Mouse (Mus musculus) bone marrow, adult 2 months (tissue): Measurements from ENCODE around the gene Tgfbrap1.

ENCODE experiments used
- CTCF ChIP-seq: fragments of 200-500 bp; IDR thresholded peaks from 2 replicates; pipeline ENCODE4 v1.5.1; 2011; ENCODE audit warnings: low read length, control low read depth; ENCODE audit not compliant: control insufficient read depth, insufficient read depth
- POLR2A ChIP-seq: fragments of 200-500 bp; IDR thresholded peaks from 2 replicates; pipeline ENCODE4 v1.6.1; 2011; ENCODE audit warnings: low read depth, mild to moderate bottlenecking, control low read depth, low read length, borderline replicate concordance; ENCODE audit not compliant: control insufficient read depth

DNA sequence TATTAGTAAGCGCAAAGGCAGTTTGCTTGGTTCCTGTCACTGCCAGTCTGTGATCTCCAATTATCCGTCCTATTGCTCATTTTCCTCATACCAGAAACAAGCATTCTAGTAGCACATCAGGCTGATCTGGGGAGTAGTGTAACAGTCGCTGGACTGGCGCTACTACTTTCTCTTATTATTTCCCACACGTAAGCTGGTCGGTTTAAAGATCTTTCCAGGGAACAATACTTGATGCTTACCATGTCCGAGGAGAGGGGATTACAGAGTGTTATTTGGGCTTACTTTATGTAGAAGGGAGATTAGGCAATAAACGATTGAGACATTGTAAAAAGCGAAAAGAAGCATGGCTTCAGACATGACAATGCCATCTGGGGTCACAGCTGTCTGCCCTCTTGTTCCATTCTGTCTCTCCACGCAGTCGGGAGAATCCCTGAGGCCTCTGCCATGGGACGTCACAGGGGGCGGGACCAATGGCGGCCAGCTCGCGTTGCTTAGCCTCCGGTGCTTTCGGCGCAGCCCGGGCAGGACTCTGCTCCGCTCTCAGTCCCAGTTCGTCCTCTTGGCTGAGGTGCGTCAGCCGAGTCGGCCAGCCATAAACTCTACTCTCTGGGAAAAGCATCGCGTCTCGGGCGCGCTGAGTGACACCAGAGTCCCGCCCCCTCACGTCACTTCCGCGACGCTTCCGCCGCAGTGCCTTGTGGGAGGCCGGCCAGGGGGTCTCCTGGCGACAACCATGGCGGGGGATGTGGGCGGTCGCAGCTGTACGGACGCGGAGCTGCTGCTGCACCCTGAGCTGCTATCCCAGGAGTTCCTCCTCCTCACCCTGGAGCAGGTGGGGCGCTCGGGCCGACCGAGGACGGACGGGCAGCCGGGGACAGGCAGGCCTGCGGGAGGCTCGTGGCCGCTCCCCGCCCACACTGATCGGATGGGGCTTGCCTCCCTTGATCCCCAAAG is at the start of gene Tgfbrap1, which contains the start of gene AI597479:
- TF ChIP-seq CTCF (no peak), POLR2A (peak; percentile 75; the same call in 1 of the 2 replicates)
